15 mouse cellular contexts compared by ENCODE assay signal in the genomic region with DNA sequence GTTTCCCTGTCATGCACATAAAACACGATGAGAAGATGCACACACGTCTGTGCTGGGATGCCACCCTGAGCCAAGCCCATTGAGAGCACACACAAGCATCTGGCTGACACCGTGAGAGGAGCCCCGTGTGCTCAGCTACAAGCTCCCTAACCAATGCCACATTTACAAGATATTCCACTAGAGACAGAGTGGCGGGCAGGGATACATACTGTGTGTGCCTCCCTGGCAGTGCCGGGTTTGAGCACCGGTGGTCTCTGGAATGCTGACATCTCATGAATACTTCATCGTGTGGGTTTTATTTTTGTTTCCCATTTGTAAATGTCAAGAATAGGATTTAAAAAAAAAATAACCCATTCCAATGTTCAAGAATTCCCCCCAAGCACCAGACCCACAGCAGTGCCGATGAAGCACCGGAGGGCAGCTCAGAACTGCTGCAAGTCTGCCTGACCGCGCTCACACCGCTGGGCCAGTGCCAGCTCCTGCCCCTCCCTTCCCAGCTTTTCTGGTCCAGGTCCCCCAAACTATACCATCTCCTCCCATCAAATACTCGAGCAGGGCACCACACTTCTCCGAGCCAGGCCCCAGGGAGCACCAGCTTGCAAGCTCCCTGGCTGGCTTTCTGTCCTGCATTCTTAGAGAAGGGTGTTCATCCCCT.
DNase-seq lines count a peak whose midpoint lies in the region; ATAC-seq and TF ChIP-seq lines count a peak whose summit lies in the region.
"Had no signal": no experiment of that assay in that cellular context is flagged by ENCODE, and none has a peak within 500 bp of the region (broad histone marks: within the 10 kb centered on the region; RNA-seq: fewer than 3 reads in every experiment).

No protein-coding gene starts in this region.

- 78% methylated on average over 15 of the region's 15 CpGs for WGBS in liver, postnatal 0 days (ENCODE audit: insufficient replicate concordance)
- WGBS in forebrain, embryonic 11.5 days: 82% methylated on average over 15 of the region's 15 CpGs
- WGBS in limb, embryonic 14.5 days: 30% methylated on average over 15 of the region's 15 CpGs
- WGBS in intestine, embryonic 15.5 days: 74% methylated on average over 15 of the region's 15 CpGs

- H3K4me3 ChIP-seq in liver, postnatal 0 days (ENCODE audit: low read depth, low read length): no peak overlapping the region
- H3K4me3 ChIP-seq in forebrain, embryonic 11.5 days (ENCODE audit: low read depth, low read length): no peak overlapping the region
- no peak overlapping the region for H3K4me3 ChIP-seq in limb, embryonic 14.5 days (replicated peaks; ENCODE audit: low read length)
- H3K4me3 ChIP-seq in intestine, embryonic 15.5 days (replicated peaks): no peak overlapping the region
- H3K4me3 ChIP-seq: liver, embryonic 13.5 days; myocyte had no signal

- no peaks in the 10 kb centered on the region for H3K27me3 ChIP-seq in liver, postnatal 0 days (ENCODE audit: insufficient read depth, low read length)
- no peaks in the 10 kb centered on the region for H3K27me3 ChIP-seq in forebrain, embryonic 11.5 days (ENCODE audit: control insufficient read depth, insufficient read depth, low read length)
- H3K27me3 ChIP-seq in limb, embryonic 14.5 days (ENCODE audit: control insufficient read depth, insufficient read depth, low read length): no peaks in the 10 kb centered on the region
- no peaks in the 10 kb centered on the region for H3K27me3 ChIP-seq in intestine, embryonic 15.5 days (replicated peaks)
- H3K27me3 ChIP-seq: liver, embryonic 13.5 days had no signal

- H3K4me2 ChIP-seq in liver, postnatal 0 days (ENCODE audit: low read depth, low read length): no peak overlapping the region
- H3K4me2 ChIP-seq in forebrain, embryonic 11.5 days (ENCODE audit: low read depth, low read length, severe bottlenecking): no peak overlapping the region
- H3K4me2 ChIP-seq in limb, embryonic 14.5 days (replicated peaks; ENCODE audit: low read depth, low read length, severe bottlenecking): no peak overlapping the region
- H3K4me2 ChIP-seq in intestine, embryonic 15.5 days (replicated peaks): no peak overlapping the region
- H3K4me2 ChIP-seq: liver, embryonic 13.5 days had no signal

- no peak for ATAC-seq in liver, postnatal 0 days
- no peak for ATAC-seq in forebrain, embryonic 11.5 days (replicated peaks; ENCODE audit: low FRiP score)
- no peak for ATAC-seq in limb, embryonic 14.5 days (ENCODE audit: low FRiP score, low read depth)
- no peak for ATAC-seq in intestine, embryonic 15.5 days
- no peak for ATAC-seq in megakaryocyte, adult 5-6 weeks (ENCODE audit: poor library complexity, severe bottlenecking)

- TF ChIP-seq EP300 in liver, postnatal 0 days (IDR thresholded peaks at IDR 0.05; ENCODE audit: low read depth): no peak

- peak overlapping the region; percentile 34; the same call in 1 of the 2 replicates for H3K27ac ChIP-seq in liver, postnatal 0 days (ENCODE audit: low read depth)
- H3K27ac ChIP-seq in forebrain, embryonic 11.5 days (ENCODE audit: low read depth, low read length): 0 out of 2 replicates have a peak overlapping the region, but pooled peaks have one; percentile 18
- H3K27ac ChIP-seq in limb, embryonic 14.5 days (replicated peaks; ENCODE audit: low read depth, low read length): peak overlapping the region; percentile 78
- H3K27ac ChIP-seq in intestine, embryonic 15.5 days: no peak overlapping the region
- H3K27ac ChIP-seq: liver, embryonic 13.5 days had no signal

- no peaks in the 10 kb centered on the region; the same call in 1 of the 2 replicates for H3K4me1 ChIP-seq in liver, postnatal 0 days (ENCODE audit: insufficient read depth)
- peaks cover 13% of the 10 kb centered on the region for H3K4me1 ChIP-seq in forebrain, embryonic 11.5 days (replicated peaks; ENCODE audit: control insufficient read depth, insufficient read depth, low read length)
- H3K4me1 ChIP-seq in limb, embryonic 14.5 days (ENCODE audit: control insufficient read depth, insufficient read depth, low read length): peaks cover 61% of the 10 kb centered on the region
- peaks cover 13% of the 10 kb centered on the region for H3K4me1 ChIP-seq in intestine, embryonic 15.5 days (replicated peaks)

- no peaks in the 10 kb centered on the region for H3K36me3 ChIP-seq in liver, postnatal 0 days (replicated peaks; ENCODE audit: insufficient read depth, low read length)
- H3K36me3 ChIP-seq in forebrain, embryonic 11.5 days (ENCODE audit: control insufficient read depth, insufficient read depth, low read length): no peaks in the 10 kb centered on the region
- no peaks in the 10 kb centered on the region for H3K36me3 ChIP-seq in limb, embryonic 14.5 days (ENCODE audit: control insufficient read depth, insufficient read depth, low read length)
- no peaks in the 10 kb centered on the region for H3K36me3 ChIP-seq in intestine, embryonic 15.5 days
- H3K36me3 ChIP-seq: liver, embryonic 13.5 days had no signal

- TF ChIP-seq POLR2A in limb, embryonic 14.5 days (IDR thresholded peaks at IDR 0.05; ENCODE audit: borderline replicate concordance, extremely low read depth, insufficient read depth, insufficient read length): no peak

- H3K9ac ChIP-seq in liver, postnatal 0 days (replicated peaks): no peak overlapping the region
- no peak overlapping the region for H3K9ac ChIP-seq in forebrain, embryonic 11.5 days (ENCODE audit: low read length)
- no peak overlapping the region for H3K9ac ChIP-seq in limb, embryonic 14.5 days (ENCODE audit: low read depth, low read length, severe bottlenecking)
- no peak overlapping the region for H3K9ac ChIP-seq in intestine, embryonic 15.5 days
- H3K9ac ChIP-seq: liver, embryonic 13.5 days had no signal

- DNase-seq in cerebellum, postnatal 10 days: peak; percentile 30 to 31
- no peak for DNase-seq in cerebellum, adult 18-20 months
- no peak for DNase-seq in liver, postnatal 0 days
- no peak for DNase-seq in liver
- DNase-seq in forebrain, embryonic 11.5 days (ENCODE audit: low spot score): no peak
- no peak for DNase-seq in limb, embryonic 14.5 days (ENCODE audit: low spot score)
- DNase-seq: adrenal gland, adult 2 months; cerebellum, adult 9-10 months; heart, adult 18-20 months; heart, postnatal 4 days; kidney, adult 8-10 months; liver, embryonic 13.5 days had no signal

- no peak for TF ChIP-seq CTCF in liver, postnatal 0 days (IDR thresholded peaks at IDR 0.05; ENCODE audit: low read depth)

- no peaks in the 10 kb centered on the region for H3K9me3 ChIP-seq in liver, postnatal 0 days (ENCODE audit: low read length)
- no peaks in the 10 kb centered on the region for H3K9me3 ChIP-seq in forebrain, embryonic 11.5 days (ENCODE audit: control insufficient read depth, low read length)
- H3K9me3 ChIP-seq in limb, embryonic 14.5 days (ENCODE audit: control insufficient read depth, low read length): no peaks in the 10 kb centered on the region
- no peaks in the 10 kb centered on the region for H3K9me3 ChIP-seq in intestine, embryonic 15.5 days
- H3K9me3 ChIP-seq: liver, embryonic 13.5 days had no signal

Comparison
In these comparisons a context has a peak if more than half of its experiments do, and no peak if none do; other contexts are left out.
1. DNase-seq: peak in cerebellum, postnatal 10 days (2 of 2); none in cerebellum, adult 18-20 months (0 of 2), liver, postnatal 0 days (single experiment), liver (single experiment), forebrain, embryonic 11.5 days (single experiment) and limb, embryonic 14.5 days (single experiment).